Mouse (Mus musculus): ENCODE data around the gene Slfn14.
"Not testable (repeated sequence)": the region's sequence is repeated elsewhere in the genome, so short reads cannot be mapped to it uniquely, and the experiment has no call there.

Slfn14 gene

GRCm38 (mm10) chr11:83286566-83286965, at the start of gene Slfn14:
TSS of gene Slfn14 (minus strand) at chr11:83286726.
- DNase-seq, result no peak

- no peak for DNase-seq
These were observed 49.3 kb upstream of the Slfn14 start for GRCm38 (mm10) chr11:83335826-83336225.

GRCm38 (mm10) chr11:83327427-83327826, 40.9 kb upstream of the Slfn14 start:
- peak; percentile 81 for DNase-seq

- not testable (repeated sequence) for DNase-seq
These were observed 40.2 kb upstream of the Slfn14 start for GRCm38 (mm10) chr11:83326692-83327091.

- DNase-seq, result no peak
These were observed 32.5 kb upstream of the Slfn14 start for GRCm38 (mm10) chr11:83319048-83319447.

GRCm38 (mm10) chr11:83312471-83312870, 25.9 kb upstream of the Slfn14 start:
- DNase-seq, result no peak

- no peak for DNase-seq
These were observed 20.3 kb upstream of the Slfn14 start for GRCm38 (mm10) chr11:83306700-83307253.

GRCm38 (mm10) chr11:83304485-83304884, 18.0 kb upstream of the Slfn14 start:
- no peak for DNase-seq

GRCm38 (mm10) chr11:83303751-83304150, 17.2 kb upstream of the Slfn14 start:
- no peak for DNase-seq

- peak; percentile 96 for DNase-seq
These were observed 16.2 kb upstream of the Slfn14 start, which contains the start of gene Pex12 for GRCm38 (mm10) chr11:83302526-83303251. TSS of gene Pex12 (minus strand) at chr11:83302586.

- peak; percentile 62 for DNase-seq
These were observed 15.6 kb upstream of the Slfn14 start for GRCm38 (mm10) chr11:83302124-83302523.

- no peak for DNase-seq
These were observed 14.9 kb upstream of the Slfn14 start for GRCm38 (mm10) chr11:83301431-83301831.

- no peak for DNase-seq
These were observed 13.2 kb upstream of the Slfn14 start for GRCm38 (mm10) chr11:83299724-83300123.

- peak; percentile 91 for DNase-seq
These were observed 12.0 kb upstream of the Slfn14 start, which contains the start of gene Ap2b1 for GRCm38 (mm10) chr11:83298225-83299195. TSS of gene Ap2b1 (plus strand) at chr11:83299024.

GRCm38 (mm10) chr11:83297816-83298215, 11.3 kb upstream of the Slfn14 start:
- peak; percentile 42 for DNase-seq

- no peak for DNase-seq
These were observed 7.6 kb upstream of the Slfn14 start for GRCm38 (mm10) chr11:83294133-83294532.

GRCm38 (mm10) chr11:83293182-83293581, 6.7 kb upstream of the Slfn14 start:
- DNase-seq, result no peak

GRCm38 (mm10) chr11:83292251-83292587, 5.7 kb upstream of the Slfn14 start:
- DNase-seq, result no peak

GRCm38 (mm10) chr11:83291375-83292250, 5.1 kb upstream of the Slfn14 start:
- DNase-seq, result peak; percentile 90

GRCm38 (mm10) chr11:83289633-83290032, 3.1 kb upstream of the Slfn14 start:
- DNase-seq, result no peak

GRCm38 (mm10) chr11:83289036-83289435, 2.5 kb upstream of the Slfn14 start:
- no peak for DNase-seq

- DNase-seq, result no peak
These were observed 899 bp downstream of the Slfn14 start for GRCm38 (mm10) chr11:83285627-83286026.

All from thymus, postnatal 4 days (tissue).